Mouse (Mus musculus) E14TG2a.4 (cell line): ENCODE measurements around the gene Impdh2.

Experiments used
- CTCF ChIP-seq: conservative IDR thresholded peaks from 2 replicates; pipeline ENCODE4 v1.5.1; 2014; ENCODE audit warnings: low read length
- NANOG ChIP-seq: IDR thresholded peaks from 2 replicates; pipeline ENCODE4 v1.6.1; 2014; ENCODE audit warnings: borderline replicate concordance, low read length, mixed read lengths
- POU5F1 ChIP-seq: IDR thresholded peaks from 2 replicates; pipeline ENCODE4 v1.6.1; 2014; ENCODE audit warnings: low read length, borderline replicate concordance

DNA sequence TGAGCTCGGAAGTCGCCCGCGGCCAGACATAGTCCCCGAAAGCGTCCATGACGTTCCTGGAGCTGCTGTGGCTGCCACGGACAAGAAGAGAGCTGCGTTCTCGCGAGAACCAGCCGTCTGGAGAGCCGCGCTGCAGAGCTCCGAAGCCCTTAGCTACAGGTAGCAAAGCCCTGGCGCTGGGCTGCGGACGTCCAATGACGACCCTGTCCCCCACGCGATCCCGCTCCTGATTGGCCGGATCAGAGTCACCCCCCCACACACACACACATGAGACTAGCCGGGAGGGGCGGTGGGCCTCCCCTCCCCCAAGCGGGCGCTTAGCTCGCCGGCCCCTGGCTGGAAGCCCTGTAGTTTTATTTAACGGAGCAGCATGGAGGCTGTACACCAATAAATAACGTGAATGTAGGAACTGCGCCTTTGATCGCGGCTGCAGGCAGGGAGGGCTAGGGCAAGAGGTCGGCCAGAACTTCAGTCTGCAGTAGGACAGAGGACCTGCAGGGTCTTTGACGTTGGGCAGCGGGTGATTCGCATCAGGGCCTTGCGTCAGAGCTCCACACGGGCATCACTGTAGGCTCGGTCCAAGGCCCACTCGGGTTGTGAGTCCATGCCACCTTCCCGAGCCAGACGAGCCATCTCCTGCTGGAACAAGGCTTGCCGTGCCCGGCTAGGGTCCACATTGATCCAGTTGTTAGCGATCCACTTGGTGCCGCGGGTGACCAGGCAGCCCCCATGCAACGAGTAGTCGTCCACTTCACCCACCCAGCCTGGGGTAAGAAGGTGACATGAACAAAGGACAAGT is 18.7 kb downstream of the Impdh2 start, which contains the start of gene Wdr6:
- TF ChIP-seq CTCF = no peak
- no peak for TF ChIP-seq NANOG
- TF ChIP-seq POU5F1 = no peak
